Comparison of ENCODE assay signal across 21 mouse cellular contexts in the genomic region with DNA sequence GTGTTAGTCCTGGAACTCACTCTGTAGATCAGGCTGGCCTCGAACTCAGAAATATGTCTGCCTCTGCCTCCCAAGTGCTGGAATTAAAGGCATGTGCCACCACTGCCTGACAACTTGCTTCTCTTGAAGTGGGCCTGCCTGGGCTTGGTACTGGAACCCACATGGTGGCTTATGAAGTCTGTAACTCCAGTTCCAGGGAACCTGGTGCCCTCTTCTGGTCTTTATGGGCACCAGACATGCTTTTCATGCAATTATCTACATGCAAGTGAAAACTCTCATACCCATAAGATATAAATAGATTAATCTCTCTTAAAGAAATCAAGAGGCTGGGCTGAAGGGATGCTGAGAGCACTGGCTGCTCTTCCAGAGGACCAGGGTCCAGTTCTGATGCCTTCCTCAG. TPM values are rescaled to one million over a fixed set of nuclear protein-coding genes. Genes with fewer than 3 reads are reported as not detected.
DNase-seq lines count a peak whose midpoint lies in the region; ATAC-seq and TF ChIP-seq lines count a peak whose summit lies in the region.
"Had no signal": no experiment of that assay in that cellular context is flagged by ENCODE, and none has a peak within 500 bp of the region (broad histone marks: within the 10 kb centered on the region; RNA-seq: fewer than 3 reads in every experiment).

No protein-coding gene starts in this region.

- H3K4me3 ChIP-seq in cerebellum, adult 2 months (replicated peaks; ENCODE audit: insufficient read depth, low read depth, low read length) = no peak overlapping the region
- H3K4me3 ChIP-seq in left cerebral cortex, adult 2 months = no peak overlapping the region
- no peak overlapping the region for H3K4me3 ChIP-seq in kidney, embryonic 16.5 days (ENCODE audit: low read length)
- H3K4me3 ChIP-seq: embryonic facial prominence, embryonic 13.5 days; liver, embryonic 12.5 days; neural tube, embryonic 15.5 days; stomach, embryonic 15.5 days had no signal

- no peaks in the 10 kb centered on the region for H3K27me3 ChIP-seq in cerebellum, adult 2 months (ENCODE audit: control insufficient read depth, insufficient read depth, low read length)
- H3K27me3 ChIP-seq in kidney, embryonic 16.5 days (ENCODE audit: insufficient read depth, low read length) = peaks cover 71% of the 10 kb centered on the region

- H3K27ac ChIP-seq in cerebellum, adult 2 months (ENCODE audit: insufficient read depth, low read length) = no peak overlapping the region
- H3K27ac ChIP-seq in left cerebral cortex, adult 2 months = no peak overlapping the region
- no peak overlapping the region for H3K27ac ChIP-seq in kidney, embryonic 16.5 days (ENCODE audit: low read length)
- H3K27ac ChIP-seq: embryonic facial prominence, embryonic 13.5 days; liver, embryonic 12.5 days; stomach, embryonic 15.5 days had no signal

- WGBS in cerebellum, adult 2 months = 71% methylated on average over 1 of the region's 1 CpGs
- WGBS in kidney, embryonic 16.5 days = 76% methylated on average over 1 of the region's 1 CpGs

- no peak overlapping the region for H3K4me2 ChIP-seq in kidney, embryonic 16.5 days (replicated peaks; ENCODE audit: low read depth, low read length)
- H3K4me2 ChIP-seq: embryonic facial prominence, embryonic 13.5 days; liver, embryonic 12.5 days; neural tube, embryonic 15.5 days; stomach, embryonic 15.5 days had no signal

- peak; percentile 27; the same call in 1 of the 2 replicates for TF ChIP-seq CTCF in cerebellum, adult 2 months (IDR thresholded peaks at IDR 0.05; ENCODE audit: borderline replicate concordance, insufficient read depth, low read depth, low read length)
- TF ChIP-seq CTCF in left cerebral cortex, adult 2 months (IDR thresholded peaks at IDR 0.05) = peak; percentile 55
- TF ChIP-seq CTCF in brain, embryonic 14.5 days (IDR thresholded peaks at IDR 0.05; ENCODE audit: borderline replicate concordance, extremely low read depth, insufficient read depth, insufficient read length) = peak; percentile 46; the same call in 1 of the 2 replicates

- DNase-seq in cerebellum, adult 2 months = no peak
- DNase-seq in cerebellum, adult 11-12 months = no peak
- DNase-seq in left cerebral cortex, adult 2 months (ENCODE audit: extremely low spot score in 1 of 2, low spot score in 2 of 2) = no peak
- no peak for DNase-seq in left cerebral cortex, postnatal 25 days (ENCODE audit: low spot score in 2 of 2)
- peak; percentile 79 for DNase-seq in brain, embryonic 14.5 days (ENCODE audit: low read depth)
- DNase-seq in retina, postnatal 1 day = peak; percentile 57
- no peak for DNase-seq in adrenal gland, postnatal 14 days
- DNase-seq: cerebellum, adult 18-20 months; gastrocnemius, postnatal 10 days; heart, postnatal 4 days; kidney, postnatal 10 days; layer of hippocampus, adult 9-11 months had no signal

- H3K9me3 ChIP-seq in kidney, embryonic 16.5 days (ENCODE audit: low read length) = no peaks in the 10 kb centered on the region
- H3K9me3 ChIP-seq: embryonic facial prominence, embryonic 13.5 days; liver, embryonic 12.5 days; neural tube, embryonic 15.5 days; stomach, embryonic 15.5 days had no signal

- no peak overlapping the region for H3K9ac ChIP-seq in kidney, embryonic 16.5 days (replicated peaks; ENCODE audit: low read length)
- H3K9ac ChIP-seq: embryonic facial prominence, embryonic 13.5 days; liver, embryonic 12.5 days; neural tube, embryonic 15.5 days; stomach, embryonic 15.5 days had no signal

- no peaks in the 10 kb centered on the region for H3K36me3 ChIP-seq in kidney, embryonic 16.5 days (ENCODE audit: insufficient read depth, low read length)
- H3K36me3 ChIP-seq: embryonic facial prominence, embryonic 13.5 days; liver, embryonic 12.5 days; neural tube, embryonic 15.5 days; stomach, embryonic 15.5 days had no signal

- ATAC-seq in kidney, embryonic 16.5 days (ENCODE audit: low FRiP score, low TSS enrichment) = no peak
- ATAC-seq: liver, embryonic 12.5 days; lung, postnatal 0 days had no signal

- H3K4me1 ChIP-seq in cerebellum, adult 2 months (ENCODE audit: control insufficient read depth, insufficient read depth, low read length) = no peaks in the 10 kb centered on the region
- no peaks in the 10 kb centered on the region for H3K4me1 ChIP-seq in kidney, embryonic 16.5 days (ENCODE audit: insufficient read depth, low read length)
- H3K4me1 ChIP-seq: liver, embryonic 12.5 days; stomach, embryonic 15.5 days had no signal

- no peak for TF ChIP-seq POLR2A in cerebellum, adult 2 months (IDR thresholded peaks at IDR 0.05; ENCODE audit: borderline replicate concordance, insufficient read depth, low read length)
- no peak for TF ChIP-seq POLR2A in brain, embryonic 14.5 days (IDR thresholded peaks at IDR 0.05; ENCODE audit: borderline replicate concordance, extremely low read depth, insufficient read depth, insufficient read length, poor library complexity, severe bottlenecking)

- intact Hi-C loops in left cerebral cortex, adult 2 months (cut with DNase I) = no loop called here
- intact Hi-C loops in left cerebral cortex, postnatal 25 days (cut with DNase I) = no loop called here

RNA-seq across cellular contexts. Expression of a gene that starts 58.8 kb away (rescaled TPM):
- 0.13 and 0.19 TPM in 2 replicates for polyA plus RNA-seq in cerebellum, adult 2 months (2012; rRNA removed)
- 1 to 10 TPM; 1.7 to 2.2 TPM for total RNA-seq in left cerebral cortex, adult 2 months (2021)
- 1 to 10 TPM; 2.0 to 2.8 TPM for total RNA-seq in left cerebral cortex, postnatal 25 days (2021)
- 1.6 and 3.0 TPM in 2 replicates for polyA plus RNA-seq in brain, embryonic 14.5 days (2012; rRNA removed)
- total RNA-seq in adrenal gland, postnatal 14 days (2021) = 1.9 and 2.4 TPM in 2 replicates
- 54.3 and 68.2 TPM in 2 replicates for polyA plus RNA-seq in kidney, embryonic 16.5 days (2015; fragmentation: Nextera tagmentation; extraction: Ambion mirVana)
- total RNA-seq: common myeloid progenitor, adult 5-6 weeks; gastrocnemius, postnatal 10 days; heart, postnatal 4 days; megakaryocyte-erythroid progenitor cell, adult 5-6 weeks had no signal
- polyA plus RNA-seq: liver, embryonic 12.5 days; small intestine, adult 2 months had no signal

Comparison
In these comparisons a context has a peak if more than half of its experiments do, and no peak if none do; other contexts are left out.
1. DNase-seq: peak in brain, embryonic 14.5 days (single experiment) and retina, postnatal 1 day (single experiment); none in cerebellum, adult 2 months (0 of 2), cerebellum, adult 11-12 months (single experiment), left cerebral cortex, adult 2 months (0 of 2), left cerebral cortex, postnatal 25 days (0 of 2) and adrenal gland, postnatal 14 days (single experiment).
2. Peak in every context shown above with its lines, with median percentiles within 50 percentile points of each other: CTCF ChIP-seq.